In the genomic region with DNA sequence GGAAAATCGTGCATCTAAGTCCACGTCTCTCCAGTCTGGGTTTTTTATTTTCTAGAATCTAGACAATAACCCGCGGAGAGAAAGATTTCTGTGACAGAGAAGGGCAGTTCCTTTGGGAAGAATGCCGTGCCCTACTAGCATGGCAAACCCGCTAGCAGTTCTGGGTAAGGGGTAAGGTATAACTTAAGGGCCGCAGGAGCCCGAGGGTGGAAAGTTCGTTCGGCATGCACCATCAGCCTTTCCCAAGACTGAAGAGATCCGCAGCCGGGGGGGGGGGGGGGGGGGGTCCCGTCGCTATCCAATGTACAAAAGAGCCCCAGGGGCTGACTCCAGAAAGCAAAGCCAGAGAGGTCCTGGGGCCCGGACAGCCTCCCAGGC, we compare ENCODE assay signal across 8 mouse cellular contexts. TPM values are rescaled to one million over a fixed set of nuclear protein-coding genes. Genes with fewer than 3 reads are reported as not detected.
DNase-seq lines count a peak whose midpoint lies in the region; ATAC-seq and TF ChIP-seq lines count a peak whose summit lies in the region.

No protein-coding gene starts in this region.

- TF ChIP-seq CTCF in lung, postnatal 0 days (IDR thresholded peaks at IDR 0.05): no peak

- ATAC-seq in erythroblast, adult 5-6 weeks (replicated peaks; ENCODE audit: low FRiP score, poor library complexity, severe bottlenecking): no peak
- ATAC-seq in heart, embryonic 15.5 days (replicated peaks; ENCODE audit: insufficient number of reproducible peaks, insufficient read depth, low FRiP score, low read depth): peak; percentile 41
- ATAC-seq in lung, postnatal 0 days: no peak

- H3K27ac ChIP-seq in heart, embryonic 15.5 days: peak overlapping the region; percentile 83
- peak overlapping the region; percentile 54; the same call in 1 of the 2 replicates for H3K27ac ChIP-seq in lung, postnatal 0 days (ENCODE audit: low read length)

- peaks cover 9% of the 10 kb centered on the region for H3K36me3 ChIP-seq in erythroblast, embryonic 14.5 days (ENCODE audit: control insufficient read depth)
- peaks cover 5% of the 10 kb centered on the region; the same call in 1 of the 2 replicates for H3K36me3 ChIP-seq in heart, embryonic 15.5 days
- H3K36me3 ChIP-seq in lung, postnatal 0 days (ENCODE audit: insufficient read depth, low read length): no peaks in the 10 kb centered on the region

- peak; percentile 17 to 21 for DNase-seq in right cerebral cortex, postnatal 10 days (ENCODE audit: low spot score in 2 of 2)
- no peak for DNase-seq in right cerebral cortex, postnatal 14 days
- no peak for DNase-seq in lung, postnatal 0 days (ENCODE audit: low spot score)
- no peak for DNase-seq in T-cell, adult 2 months (ENCODE audit: low spot score)
- no peak for DNase-seq in layer of hippocampus, adult 11-12 months (ENCODE audit: low spot score)

- 9% methylated on average over 11 of the region's 15 CpGs for WGBS in heart, embryonic 15.5 days
- WGBS in lung, postnatal 0 days: 21% methylated on average over 10 of the region's 15 CpGs

- H3K4me2 ChIP-seq in heart, embryonic 15.5 days: peak overlapping the region; percentile 62
- H3K4me2 ChIP-seq in lung, postnatal 0 days (replicated peaks; ENCODE audit: low read depth, low read length): peak overlapping the region; percentile 53

- peak overlapping the region; percentile 70 for H3K9ac ChIP-seq in heart, embryonic 15.5 days
- peak overlapping the region; percentile 48 for H3K9ac ChIP-seq in lung, postnatal 0 days (replicated peaks; ENCODE audit: low read depth)

- H3K4me3 ChIP-seq in erythroblast, embryonic 14.5 days (replicated peaks): peak overlapping the region; percentile 81
- H3K4me3 ChIP-seq in heart, embryonic 15.5 days: peak overlapping the region; percentile 73
- peak overlapping the region; percentile 53 for H3K4me3 ChIP-seq in lung, postnatal 0 days (ENCODE audit: low read depth, low read length)

- peaks cover 7% of the 10 kb centered on the region for H3K4me1 ChIP-seq in erythroblast, embryonic 14.5 days (ENCODE audit: control insufficient read depth)
- 0 out of 2 replicates have a peak, but pooled peaks cover 2% of the 10 kb centered on the region for H3K4me1 ChIP-seq in heart, embryonic 15.5 days (replicated peaks)
- H3K4me1 ChIP-seq in lung, postnatal 0 days (ENCODE audit: insufficient read depth, low read depth, low read length): no peaks in the 10 kb centered on the region

- TF ChIP-seq EP300 in lung, postnatal 0 days (IDR thresholded peaks at IDR 0.05): no peak

- H3K9me3 ChIP-seq in erythroblast, embryonic 14.5 days (ENCODE audit: control insufficient read depth, low read length): peaks cover 3% of the 10 kb centered on the region; the same call in 1 of the 2 replicates
- no peaks in the 10 kb centered on the region for H3K9me3 ChIP-seq in heart, embryonic 15.5 days (replicated peaks)
- no peaks in the 10 kb centered on the region for H3K9me3 ChIP-seq in lung, postnatal 0 days (ENCODE audit: low read length)

- no peaks in the 10 kb centered on the region for H3K27me3 ChIP-seq in erythroblast, embryonic 14.5 days (ENCODE audit: control insufficient read depth)
- no peaks in the 10 kb centered on the region for H3K27me3 ChIP-seq in heart, embryonic 15.5 days
- no peaks in the 10 kb centered on the region for H3K27me3 ChIP-seq in lung, postnatal 0 days (replicated peaks; ENCODE audit: insufficient read depth, low read length)

RNA-seq across cellular contexts. Expression of gene Zfp280c, which starts 0.6 kb away (rescaled TPM):
- not detected in 2 replicates for polyA plus RNA-seq in erythroblast, embryonic 14.5 days (2012)
- total RNA-seq in erythroblast, adult 5-6 weeks (2015; ENCODE audit: low replicate concordance): 5.2 and 5.6 TPM in 2 replicates
- 3.3 and 3.5 TPM in 2 replicates for total RNA-seq in erythroblast, adult 5-6 weeks (2017; ENCODE audit: low replicate concordance)
- polyA plus RNA-seq in heart, embryonic 15.5 days (2015; fragmentation: Nextera tagmentation; extraction: Ambion mirVana): 4.8 and 5.8 TPM in 2 replicates
- polyA plus RNA-seq in lung, postnatal 0 days (2015; fragmentation: Nextera tagmentation; extraction: Ambion mirVana): 5.0 and 5.4 TPM in 2 replicates

RNA-seq across cellular contexts. Expression of gene Slc25a14, which starts 29.5 kb away (rescaled TPM):
- polyA plus RNA-seq in erythroblast, embryonic 14.5 days (2012): 0.02 TPM in 1 of 2 replicates, not detected in the other
- 3.3 TPM in 1 of 2 replicates, not detected in the other for total RNA-seq in erythroblast, adult 5-6 weeks (2015; ENCODE audit: low replicate concordance)
- 0.77 TPM in 1 of 2 replicates, not detected in the other for total RNA-seq in erythroblast, adult 5-6 weeks (2017; ENCODE audit: low replicate concordance)
- 6.6 and 8.7 TPM in 2 replicates for polyA plus RNA-seq in heart, embryonic 15.5 days (2015; fragmentation: Nextera tagmentation; extraction: Ambion mirVana)
- 9.0 and 9.2 TPM in 2 replicates for polyA plus RNA-seq in lung, postnatal 0 days (2015; fragmentation: Nextera tagmentation; extraction: Ambion mirVana)

Comparison
In these comparisons a context has a peak if more than half of its experiments do, and no peak if none do; other contexts are left out.
1. DNase-seq: peak in right cerebral cortex, postnatal 10 days (2 of 2); none in right cerebral cortex, postnatal 14 days (single experiment), lung, postnatal 0 days (single experiment), T-cell, adult 2 months (single experiment) and layer of hippocampus, adult 11-12 months (single experiment).
2. Peak in every context shown above with its lines, with median percentiles within 50 percentile points of each other: H3K4me3 ChIP-seq.